Mouse (Mus musculus): Measurements from ENCODE around the gene Dmwd. TPM values are rescaled to one million over a fixed set of nuclear protein-coding genes. Genes with fewer than 3 reads are reported as not detected.
A peak's percentile ranks its signal among the peaks of the same experiment; 100 is the strongest.

Dmwd gene
- polyA plus RNA-seq, 1 experiment from 2014 or later: 30.0 TPM

DNA sequence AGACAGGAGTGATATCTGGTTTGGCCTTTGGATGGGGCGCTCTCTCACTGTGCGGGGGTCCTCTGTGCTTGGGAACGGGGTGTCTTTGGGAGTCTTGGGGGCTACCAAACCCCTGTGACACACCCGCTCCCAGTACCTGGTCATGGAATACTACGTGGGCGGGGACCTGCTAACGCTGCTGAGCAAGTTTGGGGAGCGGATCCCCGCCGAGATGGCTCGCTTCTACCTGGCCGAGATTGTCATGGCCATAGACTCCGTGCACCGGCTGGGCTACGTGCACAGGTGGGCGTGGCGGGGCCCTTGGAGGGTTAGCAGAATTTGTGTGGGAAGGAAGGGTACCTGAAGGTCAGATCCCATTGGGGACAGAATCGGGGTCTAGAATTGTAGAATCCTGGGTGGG lies 10.7 kb downstream of the Dmwd start:
- H3K4me1 ChIP-seq (ENCODE audit: control insufficient read depth, insufficient read depth, low read depth, low read length): peaks cover 6% of the 10 kb centered on the region; the same call in 1 of the 2 replicates
- ATAC-seq: no peak
- H3K4me3 ChIP-seq (ENCODE audit: low read length): no peak overlapping the region
- no peak overlapping the region for H3K4me2 ChIP-seq (ENCODE audit: low read length)
- peaks cover 10% of the 10 kb centered on the region for H3K27me3 ChIP-seq (replicated peaks; ENCODE audit: control insufficient read depth, insufficient read depth, low read length)
- H3K9me3 ChIP-seq (ENCODE audit: control insufficient read depth, low read length): no peaks in the 10 kb centered on the region
- no peak overlapping the region for H3K9ac ChIP-seq (ENCODE audit: low read depth, low read length)
- no peak overlapping the region for H3K27ac ChIP-seq (ENCODE audit: low read depth, low read length)
- peaks cover 39% of the 10 kb centered on the region for H3K36me3 ChIP-seq (ENCODE audit: control insufficient read depth, insufficient read depth, low read length)
- WGBS: 66% methylated on average over 18 of the region's 18 CpGs

DNA sequence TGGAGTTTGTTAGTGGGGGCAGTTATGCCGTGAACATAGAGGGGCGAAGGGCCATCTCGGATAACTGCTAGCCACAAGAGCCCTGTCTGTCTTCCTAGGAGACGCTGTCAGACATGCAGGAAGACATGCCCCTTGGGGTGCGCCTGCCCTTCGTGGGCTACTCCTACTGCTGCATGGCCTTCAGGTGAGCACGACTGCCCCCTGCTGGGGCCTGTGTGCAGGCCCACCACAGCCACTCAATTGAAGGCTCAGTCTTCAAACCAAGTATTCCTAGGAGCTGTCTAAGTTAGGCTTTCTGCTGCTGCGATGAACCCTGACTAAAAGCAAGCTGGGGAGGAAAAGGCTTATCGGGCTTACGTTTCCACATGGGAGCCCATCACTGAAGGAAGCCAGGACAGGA lies 12.8 kb downstream of the Dmwd start:
- ATAC-seq: no peak
- peaks cover 28% of the 10 kb centered on the region for H3K36me3 ChIP-seq (ENCODE audit: control insufficient read depth, insufficient read depth, low read length)
- WGBS: 39% methylated on average over 10 of the region's 10 CpGs

DNA sequence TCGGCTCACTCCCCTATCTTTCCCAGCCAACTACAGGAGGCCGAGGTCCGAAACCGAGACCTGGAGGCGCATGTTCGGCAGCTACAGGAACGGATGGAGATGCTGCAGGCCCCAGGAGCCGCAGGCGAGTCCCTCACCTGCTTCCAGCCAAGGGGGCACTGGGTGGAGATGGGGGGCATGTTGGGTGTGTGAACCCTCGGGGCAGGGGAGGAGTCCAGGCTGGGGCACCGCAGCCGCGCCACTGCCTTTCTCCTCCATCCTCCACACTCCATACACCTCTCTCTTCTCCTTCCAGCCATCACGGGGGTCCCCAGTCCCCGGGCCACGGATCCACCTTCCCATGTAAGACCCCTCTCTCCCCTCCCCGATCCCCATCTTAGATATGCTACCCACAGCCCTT lies 15.9 kb downstream of the Dmwd start:
- H3K4me2 ChIP-seq (ENCODE audit: low read length): no peak overlapping the region; the same call in 1 of the 2 replicates
- no peak overlapping the region for H3K9ac ChIP-seq (ENCODE audit: low read depth, low read length)
- H3K4me1 ChIP-seq (ENCODE audit: control insufficient read depth, insufficient read depth, low read depth, low read length): peaks cover 34% of the 10 kb centered on the region
- no peak for ATAC-seq
- peaks cover 20% of the 10 kb centered on the region for H3K27me3 ChIP-seq (replicated peaks; ENCODE audit: control insufficient read depth, insufficient read depth, low read length)
- H3K9me3 ChIP-seq (ENCODE audit: control insufficient read depth, low read length): no peaks in the 10 kb centered on the region
- WGBS: 42% methylated on average over 17 of the region's 17 CpGs
- H3K27ac ChIP-seq (ENCODE audit: low read depth, low read length): no peak overlapping the region
- no peak overlapping the region for H3K4me3 ChIP-seq (ENCODE audit: low read length)
- H3K36me3 ChIP-seq (ENCODE audit: control insufficient read depth, insufficient read depth, low read length): peaks cover 25% of the 10 kb centered on the region

More for the DNA sequence above, 12.8 kb downstream of the Dmwd start:
- H3K4me2 ChIP-seq (ENCODE audit: low read length): no peak overlapping the region
- peaks cover 9% of the 10 kb centered on the region for H3K4me1 ChIP-seq (ENCODE audit: control insufficient read depth, insufficient read depth, low read depth, low read length)
- H3K9me3 ChIP-seq (ENCODE audit: control insufficient read depth, low read length): no peaks in the 10 kb centered on the region
- no peak overlapping the region for H3K9ac ChIP-seq (ENCODE audit: low read depth, low read length)
- H3K27ac ChIP-seq (ENCODE audit: low read depth, low read length): no peak overlapping the region
- peaks cover 12% of the 10 kb centered on the region for H3K27me3 ChIP-seq (replicated peaks; ENCODE audit: control insufficient read depth, insufficient read depth, low read length)
- H3K4me3 ChIP-seq (ENCODE audit: low read length): no peak overlapping the region

DNA sequence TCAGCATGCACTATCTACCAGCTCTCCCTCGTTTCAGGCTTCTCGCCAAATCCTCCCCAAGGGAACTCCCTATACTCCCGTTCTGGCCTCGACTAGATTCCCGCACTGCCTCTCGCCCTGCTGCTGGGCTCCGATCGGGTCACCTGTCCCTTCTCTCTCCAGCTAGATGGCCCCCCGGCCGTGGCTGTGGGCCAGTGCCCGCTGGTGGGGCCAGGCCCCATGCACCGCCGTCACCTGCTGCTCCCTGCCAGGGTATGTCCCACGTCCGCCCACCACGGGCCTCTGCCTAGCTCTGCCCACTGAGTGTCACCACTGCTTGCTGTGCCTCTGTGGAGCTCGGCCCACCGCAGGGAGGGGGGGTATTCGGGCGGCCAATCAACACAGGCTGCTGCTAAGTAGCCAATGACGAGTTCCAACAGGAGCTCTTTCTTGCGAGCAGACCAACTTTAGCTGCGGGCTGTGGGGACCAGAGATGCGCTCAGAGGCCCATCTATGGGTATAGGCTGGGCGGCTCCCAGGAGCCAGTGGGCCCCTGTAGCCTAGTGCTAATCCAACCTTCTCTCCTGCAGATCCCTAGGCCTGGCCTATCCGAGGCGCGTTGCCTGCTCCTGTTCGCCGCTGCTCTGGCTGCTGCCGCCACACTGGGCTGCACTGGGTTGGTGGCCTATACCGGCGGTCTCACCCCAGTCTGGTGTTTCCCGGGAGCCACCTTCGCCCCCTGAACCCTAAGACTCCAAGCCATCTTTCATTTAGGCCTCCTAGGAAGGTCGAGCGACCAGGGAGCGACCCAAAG lies 16.6 kb downstream of the Dmwd start:
- Histone ChIP-seq H3K9ac (ENCODE audit: low read depth, low read length) (no peak overlapping the region; the same call in 1 of the 2 replicates), H3K36me3 (ENCODE audit: control insufficient read depth, insufficient read depth, low read length) (peaks cover 21% of the 10 kb centered on the region), H3K27ac (ENCODE audit: low read depth, low read length) (peak overlapping the region; percentile 9; the same call in 1 of the 2 replicates), H3K27me3 (replicated peaks; ENCODE audit: control insufficient read depth, insufficient read depth, low read length) (peaks cover 20% of the 10 kb centered on the region), H3K9me3 (ENCODE audit: control insufficient read depth, low read length) (no peaks in the 10 kb centered on the region), H3K4me2 (ENCODE audit: low read length) (peak overlapping the region; percentile 99), H3K4me3 (ENCODE audit: low read length) (no peak overlapping the region), H3K4me1 (ENCODE audit: control insufficient read depth, insufficient read depth, low read depth, low read length) (peaks cover 34% of the 10 kb centered on the region)
- 6% methylated on average over 37 of the region's 38 CpGs for WGBS
- ATAC-seq: peak; percentile 58

DNA sequence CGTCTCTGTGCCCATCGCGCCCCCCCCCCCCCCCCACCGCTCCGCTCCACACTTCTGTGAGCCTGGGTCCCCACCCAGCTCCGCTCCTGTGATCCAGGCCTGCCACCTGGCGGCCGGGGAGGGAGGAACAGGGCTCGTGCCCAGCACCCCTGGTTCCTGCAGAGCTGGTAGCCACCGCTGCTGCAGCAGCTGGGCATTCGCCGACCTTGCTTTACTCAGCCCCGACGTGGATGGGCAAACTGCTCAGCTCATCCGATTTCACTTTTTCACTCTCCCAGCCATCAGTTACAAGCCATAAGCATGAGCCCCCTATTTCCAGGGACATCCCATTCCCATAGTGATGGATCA lies 17.1 kb downstream of the Dmwd start:
- Histone ChIP-seq H3K4me3 (ENCODE audit: low read length) (peak overlapping the region; percentile 58), H3K27me3 (replicated peaks; ENCODE audit: control insufficient read depth, insufficient read depth, low read length) (peaks cover 20% of the 10 kb centered on the region), H3K9me3 (ENCODE audit: control insufficient read depth, low read length) (no peaks in the 10 kb centered on the region), H3K36me3 (ENCODE audit: control insufficient read depth, insufficient read depth, low read length) (peaks cover 15% of the 10 kb centered on the region), H3K27ac (ENCODE audit: low read depth, low read length) (peak overlapping the region; percentile 66), H3K9ac (ENCODE audit: low read depth, low read length) (no peak overlapping the region; the same call in 1 of the 2 replicates), H3K4me1 (ENCODE audit: control insufficient read depth, insufficient read depth, low read depth, low read length) (peaks cover 34% of the 10 kb centered on the region), H3K4me2 (ENCODE audit: low read length) (peak overlapping the region; percentile 99)
- peak; percentile 31 for ATAC-seq
- 2% methylated on average over 9 of the region's 15 CpGs for WGBS

DNA sequence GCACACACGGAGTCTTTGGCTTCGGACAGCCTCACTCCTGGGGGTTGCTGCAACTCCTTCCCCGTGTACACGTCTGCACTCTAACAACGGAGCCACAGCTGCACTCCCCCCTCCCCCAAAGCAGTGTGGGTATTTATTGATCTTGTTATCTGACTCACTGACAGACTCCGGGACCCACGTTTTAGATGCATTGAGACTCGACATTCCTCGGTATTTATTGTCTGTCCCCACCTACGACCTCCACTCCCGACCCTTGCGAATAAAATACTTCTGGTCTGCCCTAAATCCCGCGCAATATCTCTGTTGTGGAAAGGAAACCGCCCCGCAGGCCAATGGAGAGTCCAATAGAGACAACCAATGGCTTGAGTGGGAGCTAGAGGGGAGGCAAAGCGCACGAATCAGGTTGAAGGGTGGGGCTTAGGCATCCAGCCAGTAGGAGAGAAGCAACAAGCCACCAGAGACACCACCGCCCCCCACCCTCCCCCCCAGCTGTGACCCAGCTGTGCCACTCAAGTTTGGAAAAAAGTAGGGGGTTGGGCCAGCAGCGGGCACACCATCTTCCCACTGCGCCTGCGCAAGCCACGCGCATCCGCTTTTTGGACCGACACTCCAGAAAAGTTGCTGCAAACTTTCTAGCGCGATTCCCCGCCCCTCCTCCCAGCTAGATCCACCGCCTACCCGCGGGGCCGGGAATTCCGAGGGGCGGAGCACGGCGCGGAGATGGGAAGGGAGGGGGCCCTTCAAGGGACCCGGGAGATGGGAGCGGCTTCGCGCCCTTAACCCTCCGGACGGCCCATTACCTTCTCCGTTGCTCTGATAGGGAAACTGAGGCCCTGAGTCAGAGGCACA lies 17.7 kb downstream of the Dmwd start:
- under 1% methylated on average over 45 of the region's 45 CpGs for WGBS
- ATAC-seq: peak; percentile 75

DNA sequence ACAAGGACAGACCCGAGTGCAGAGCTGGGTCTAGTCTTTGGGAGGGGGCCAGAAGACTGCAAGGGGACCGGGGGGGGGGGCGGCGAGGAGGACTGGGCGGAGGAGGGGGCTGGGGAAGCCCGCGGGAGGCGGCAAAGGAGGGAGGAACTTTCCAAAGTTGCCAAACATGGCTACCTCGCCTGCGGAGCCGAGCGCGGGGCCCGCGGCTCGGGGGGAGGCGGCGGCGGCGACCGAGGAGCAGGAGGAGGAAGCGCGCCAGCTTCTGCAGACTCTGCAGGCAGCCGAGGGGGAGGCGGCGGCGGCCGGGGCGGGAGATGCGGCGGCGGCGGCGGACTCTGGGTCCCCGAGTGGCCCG lies 18.4 kb downstream of the Dmwd start, which contains the start of gene Six5:
TSS of gene Six5 (plus strand) at position 124 of the 355 bp plus-strand sequence.
- ATAC-seq: no peak
- H3K4me2 ChIP-seq (ENCODE audit: low read length): peak within 1 kb of the TSS; percentile 99
- H3K9me3 ChIP-seq (ENCODE audit: control insufficient read depth, low read length): no peaks in the 10 kb centered on the region
- H3K4me3 ChIP-seq (ENCODE audit: low read length): peak within 1 kb of the TSS; percentile 58
- peak within 1 kb of the TSS; percentile 88 for H3K27ac ChIP-seq (ENCODE audit: low read depth, low read length)
- H3K27me3 ChIP-seq (replicated peaks; ENCODE audit: control insufficient read depth, insufficient read depth, low read length): peaks cover 20% of the 10 kb centered on the region
- 0 out of 2 replicates have a peak, but pooled peaks cover 6% of the 10 kb centered on the region for H3K36me3 ChIP-seq (ENCODE audit: control insufficient read depth, insufficient read depth, low read length)
- 4% methylated on average over 17 of the region's 36 CpGs for WGBS
- peaks cover 34% of the 10 kb centered on the region for H3K4me1 ChIP-seq (ENCODE audit: control insufficient read depth, insufficient read depth, low read depth, low read length)
- peak within 1 kb of the TSS; percentile 76 for H3K9ac ChIP-seq (ENCODE audit: low read depth, low read length)

More for the DNA sequence above, 17.7 kb downstream of the Dmwd start:
- H3K9me3 ChIP-seq (ENCODE audit: control insufficient read depth, low read length): no peaks in the 10 kb centered on the region
- H3K27ac ChIP-seq (ENCODE audit: low read depth, low read length): peak overlapping the region; percentile 88
- peak overlapping the region; percentile 76; the same call in 1 of the 2 replicates for H3K9ac ChIP-seq (ENCODE audit: low read depth, low read length)
- peak overlapping the region; percentile 99 for H3K4me2 ChIP-seq (ENCODE audit: low read length)
- H3K36me3 ChIP-seq (ENCODE audit: control insufficient read depth, insufficient read depth, low read length): peaks cover 10% of the 10 kb centered on the region
- H3K27me3 ChIP-seq (replicated peaks; ENCODE audit: control insufficient read depth, insufficient read depth, low read length): peaks cover 20% of the 10 kb centered on the region
- peaks cover 34% of the 10 kb centered on the region for H3K4me1 ChIP-seq (ENCODE audit: control insufficient read depth, insufficient read depth, low read depth, low read length)
- peak overlapping the region; percentile 58 for H3K4me3 ChIP-seq (ENCODE audit: low read length)

DNA sequence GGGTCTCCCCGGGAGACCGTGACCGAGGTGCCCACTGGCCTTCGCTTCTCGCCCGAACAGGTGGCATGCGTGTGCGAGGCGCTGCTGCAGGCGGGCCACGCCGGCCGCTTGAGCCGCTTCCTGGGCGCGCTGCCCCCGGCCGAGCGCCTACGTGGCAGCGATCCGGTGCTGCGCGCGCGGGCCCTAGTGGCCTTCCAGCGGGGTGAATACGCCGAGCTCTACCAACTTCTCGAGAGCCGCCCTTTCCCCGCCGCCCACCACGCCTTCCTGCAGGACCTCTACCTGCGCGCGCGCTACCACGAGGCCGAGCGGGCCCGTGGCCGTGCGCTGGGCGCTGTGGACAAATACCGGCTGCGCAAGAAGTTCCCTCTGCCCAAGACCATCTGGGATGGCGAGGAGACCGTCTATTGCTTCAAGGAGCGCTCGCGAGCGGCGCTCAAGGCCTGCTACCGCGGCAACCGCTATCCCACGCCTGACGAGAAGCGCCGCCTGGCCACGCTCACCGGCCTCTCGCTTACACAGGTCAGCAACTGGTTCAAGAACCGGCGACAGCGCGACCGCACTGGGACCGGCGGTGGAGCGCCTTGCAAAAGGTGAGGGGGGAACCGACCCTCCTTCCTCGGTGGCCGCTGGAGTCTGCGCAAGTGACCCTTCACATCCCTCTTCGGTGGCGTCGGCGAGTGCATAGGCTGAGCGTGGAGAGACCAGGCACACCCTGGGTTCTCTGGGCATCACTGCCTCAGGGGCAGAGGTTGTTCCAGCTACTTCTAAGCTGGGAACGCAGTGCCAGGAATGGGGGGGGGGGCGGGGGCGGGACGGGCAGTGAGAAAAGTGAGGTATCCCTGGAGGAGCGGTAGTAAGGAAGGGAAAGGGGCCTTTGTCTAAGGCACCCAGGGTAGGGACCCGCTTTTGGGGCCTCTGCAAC lies 19.1 kb downstream of the Dmwd start:
- Histone ChIP-seq H3K4me1 (ENCODE audit: control insufficient read depth, insufficient read depth, low read depth, low read length) (peaks cover 34% of the 10 kb centered on the region), H3K9me3 (ENCODE audit: control insufficient read depth, low read length) (no peaks in the 10 kb centered on the region), H3K36me3 (ENCODE audit: control insufficient read depth, insufficient read depth, low read length) (0 out of 2 replicates have a peak, but pooled peaks cover 6% of the 10 kb centered on the region), H3K27ac (ENCODE audit: low read depth, low read length) (peak overlapping the region; percentile 88), H3K4me2 (ENCODE audit: low read length) (peak overlapping the region; percentile 99), H3K4me3 (ENCODE audit: low read length) (peak overlapping the region; percentile 58), H3K9ac (ENCODE audit: low read depth, low read length) (peak overlapping the region; percentile 76), H3K27me3 (replicated peaks; ENCODE audit: control insufficient read depth, insufficient read depth, low read length) (peaks cover 20% of the 10 kb centered on the region)
- under 1% methylated on average over 84 of the region's 87 CpGs for WGBS
- no peak for ATAC-seq

Measured in hindbrain, embryonic 16.5 days (tissue).